Mouse (Mus musculus) neural tube, embryonic 12.5 days (tissue): ENCODE results near the gene Ano4. TPM values are rescaled to one million over a fixed set of nuclear protein-coding genes. Genes with fewer than 3 reads are reported as not detected.

ENCODE experiments used
- ATAC-seq: fragments of 200-750 bp; cut with Nextera tagmentation; 2 replicates; pipeline ENCODE4 v1.8.0; 2017; ENCODE audit warnings: low read depth, mild to moderate bottlenecking, moderate TSS enrichment, moderate library complexity; ENCODE audit not compliant: low FRiP score
- H3K27ac ChIP-seq: fragments of 300-500 bp; sonication (generic); 2 replicates; pipeline ENCODE4 v1.5.1; 2016
- H3K27me3 ChIP-seq: fragments of 300-500 bp; sonication (generic); replicated peaks from 2 replicates; pipeline ENCODE4 v1.6.1; 2016; ENCODE audit warnings: mild to moderate bottlenecking
- H3K36me3 ChIP-seq: fragments of 300-500 bp; sonication (generic); 2 replicates; pipeline ENCODE4 v1.6.1; 2016; ENCODE audit warnings: mild to moderate bottlenecking
- H3K4me1 ChIP-seq: fragments of 300-500 bp; sonication (generic); 2 replicates; pipeline ENCODE4 v1.6.1; 2016
- H3K4me2 ChIP-seq: fragments of 300-500 bp; sonication (generic); replicated peaks from 2 replicates; pipeline ENCODE4 v1.6.1; 2016; ENCODE audit warnings: mild to moderate bottlenecking
- H3K4me3 ChIP-seq: fragments of 300-500 bp; sonication (generic); 2 replicates; pipeline ENCODE4 v1.5.1; 2016
- H3K9ac ChIP-seq: fragments of 300-500 bp; sonication (generic); 2 replicates; pipeline ENCODE4 v1.6.1; 2016; ENCODE audit warnings: mild to moderate bottlenecking
- H3K9me3 ChIP-seq: fragments of 300-500 bp; sonication (generic); 2 replicates; pipeline ENCODE4 v1.6.1; 2016; ENCODE audit warnings: mild to moderate bottlenecking
- WGBS: fragments of 180-500 bp; shearing (Covaris S2); methylation state at CpG from one replicate; pipeline ENCODE4 v1.1.7; 2016; 5-methylcytosine and 5-hydroxymethylcytosine counted together
- polyA plus RNA-seq: library from polyadenylated mRNA; unstranded; fragments of >200 nt; fragmentation: Nextera tagmentation; extraction: Ambion mirVana; gene quantifications from 2 replicates; pipeline ENCODE4 v1.2.1, GENCODE M21; 2016

The Ano4 gene
- polyA plus RNA-seq, 1 experiment from 2014 or later, result 4.4 TPM

GRCm38 (mm10) chr10:89267312-89267711, 77.2 kb downstream of the Ano4 start:
- Histone ChIP-seq H3K9me3 (no peaks in the 10 kb centered on the region), H3K4me3 (no peak overlapping the region), H3K4me1 (no peaks in the 10 kb centered on the region), H3K36me3 (no peaks in the 10 kb centered on the region), H3K27me3 (no peaks in the 10 kb centered on the region), H3K4me2 (no peak overlapping the region), H3K9ac (no peak overlapping the region), H3K27ac (no peak overlapping the region)
- WGBS, result 79% methylated on average over 3 of the region's 3 CpGs
- no peak for ATAC-seq

GRCm38 (mm10) chr10:89263396-89263795, 81.2 kb downstream of the Ano4 start:
- Histone ChIP-seq H3K4me2 (no peak overlapping the region), H3K9me3 (no peaks in the 10 kb centered on the region), H3K36me3 (no peaks in the 10 kb centered on the region), H3K4me1 (no peaks in the 10 kb centered on the region), H3K9ac (no peak overlapping the region), H3K27ac (no peak overlapping the region), H3K27me3 (no peaks in the 10 kb centered on the region), H3K4me3 (no peak overlapping the region)
- WGBS, result 83% methylated on average over 4 of the region's 4 CpGs
- ATAC-seq, result no peak

- Histone ChIP-seq H3K9me3 (no peaks in the 10 kb centered on the region), H3K36me3 (no peaks in the 10 kb centered on the region), H3K4me1 (peaks cover 14% of the 10 kb centered on the region), H3K4me3 (peak overlapping the region; percentile 49), H3K9ac (peak overlapping the region; percentile 54), H3K27me3 (no peaks in the 10 kb centered on the region), H3K27ac (peak overlapping the region; percentile 37), H3K4me2 (peak overlapping the region; percentile 85)
- WGBS, result 3% methylated on average over 16 of the region's 16 CpGs
- ATAC-seq, result peak; percentile 72
Measured at GRCm38 (mm10) chr10:89257457-89258381, 86.8 kb downstream of the Ano4 start.

GRCm38 (mm10) chr10:89256762-89257456, 87.7 kb downstream of the Ano4 start:
- H3K9ac ChIP-seq, result peak overlapping the region; percentile 54
- no peaks in the 10 kb centered on the region for H3K9me3 ChIP-seq
- H3K4me3 ChIP-seq, result peak overlapping the region; percentile 49
- peak overlapping the region; percentile 37; the same call in 1 of the 2 replicates for H3K27ac ChIP-seq
- H3K4me1 ChIP-seq, result peaks cover 14% of the 10 kb centered on the region
- no peaks in the 10 kb centered on the region for H3K36me3 ChIP-seq
- WGBS, result under 1% methylated on average over 17 of the region's 17 CpGs
- ATAC-seq, result peak; percentile 75
- H3K4me2 ChIP-seq, result peak overlapping the region; percentile 85
- no peaks in the 10 kb centered on the region for H3K27me3 ChIP-seq

GRCm38 (mm10) chr10:89254765-89255164, 89.8 kb downstream of the Ano4 start:
- Histone ChIP-seq H3K9ac (no peak overlapping the region), H3K36me3 (no peaks in the 10 kb centered on the region), H3K9me3 (no peaks in the 10 kb centered on the region), H3K4me3 (no peak overlapping the region), H3K27me3 (no peaks in the 10 kb centered on the region), H3K4me2 (no peak overlapping the region), H3K4me1 (peaks cover 14% of the 10 kb centered on the region), H3K27ac (no peak overlapping the region)
- no peak for ATAC-seq
- WGBS, result 44% methylated on average over 5 of the region's 5 CpGs

- H3K9ac ChIP-seq, result no peak overlapping the region
- no peaks in the 10 kb centered on the region for H3K27me3 ChIP-seq
- no peaks in the 10 kb centered on the region for H3K36me3 ChIP-seq
- peaks cover 14% of the 10 kb centered on the region for H3K4me1 ChIP-seq
- H3K27ac ChIP-seq, result no peak overlapping the region
- H3K9me3 ChIP-seq, result no peaks in the 10 kb centered on the region
- 75% methylated on average over 3 of the region's 3 CpGs for WGBS
- no peak overlapping the region for H3K4me3 ChIP-seq
- no peak for ATAC-seq
- no peak overlapping the region for H3K4me2 ChIP-seq
Measured at GRCm38 (mm10) chr10:89253799-89254198, 90.8 kb downstream of the Ano4 start.

- no peak overlapping the region for H3K9ac ChIP-seq
- no peak for ATAC-seq
- WGBS, result 83% methylated on average over 5 of the region's 5 CpGs
- H3K4me2 ChIP-seq, result no peak overlapping the region
- peaks cover 9% of the 10 kb centered on the region for H3K4me1 ChIP-seq
- H3K4me3 ChIP-seq, result no peak overlapping the region
- H3K9me3 ChIP-seq, result no peaks in the 10 kb centered on the region
- no peaks in the 10 kb centered on the region for H3K27me3 ChIP-seq
- no peaks in the 10 kb centered on the region for H3K36me3 ChIP-seq
- H3K27ac ChIP-seq, result no peak overlapping the region
Measured at GRCm38 (mm10) chr10:89252636-89253035, 91.9 kb downstream of the Ano4 start.

GRCm38 (mm10) chr10:89243808-89244207, 100.8 kb downstream of the Ano4 start:
- no peaks in the 10 kb centered on the region for H3K4me1 ChIP-seq
- H3K27me3 ChIP-seq, result no peaks in the 10 kb centered on the region
- H3K4me3 ChIP-seq, result no peak overlapping the region
- H3K9ac ChIP-seq, result no peak overlapping the region
- WGBS, result 92% methylated on average over 1 of the region's 1 CpGs
- no peak overlapping the region for H3K4me2 ChIP-seq
- no peaks in the 10 kb centered on the region for H3K36me3 ChIP-seq
- H3K9me3 ChIP-seq, result no peaks in the 10 kb centered on the region
- ATAC-seq, result no peak
- no peak overlapping the region for H3K27ac ChIP-seq

- H3K27ac ChIP-seq, result no peak overlapping the region
- WGBS, result 42% methylated on average over 7 of the region's 7 CpGs
- no peaks in the 10 kb centered on the region for H3K27me3 ChIP-seq
- no peak overlapping the region for H3K9ac ChIP-seq
- H3K4me1 ChIP-seq, result no peaks in the 10 kb centered on the region
- no peaks in the 10 kb centered on the region for H3K9me3 ChIP-seq
- H3K36me3 ChIP-seq, result no peaks in the 10 kb centered on the region
- no peak overlapping the region for H3K4me2 ChIP-seq
- no peak for ATAC-seq
- H3K4me3 ChIP-seq, result no peak overlapping the region
Measured at GRCm38 (mm10) chr10:89224524-89224923, 120.0 kb downstream of the Ano4 start.

- Histone ChIP-seq H3K9me3 (no peaks in the 10 kb centered on the region), H3K27ac (no peak overlapping the region), H3K9ac (no peak overlapping the region), H3K27me3 (no peaks in the 10 kb centered on the region), H3K4me2 (no peak overlapping the region), H3K36me3 (no peaks in the 10 kb centered on the region), H3K4me3 (no peak overlapping the region), H3K4me1 (no peaks in the 10 kb centered on the region)
- WGBS, result 80% methylated on average over 6 of the region's 6 CpGs
- ATAC-seq, result no peak
Measured at GRCm38 (mm10) chr10:89222284-89222989, 122.1 kb downstream of the Ano4 start.

- H3K9me3 ChIP-seq, result no peaks in the 10 kb centered on the region
- no peak for ATAC-seq
- no peak overlapping the region for H3K9ac ChIP-seq
- H3K4me2 ChIP-seq, result no peak overlapping the region
- H3K27ac ChIP-seq, result no peak overlapping the region
- no peaks in the 10 kb centered on the region for H3K36me3 ChIP-seq
- no peaks in the 10 kb centered on the region for H3K4me1 ChIP-seq
- WGBS, result 83% methylated on average over 6 of the region's 6 CpGs
- H3K4me3 ChIP-seq, result no peak overlapping the region
- H3K27me3 ChIP-seq, result no peaks in the 10 kb centered on the region
Measured at GRCm38 (mm10) chr10:89216078-89216477, 128.5 kb downstream of the Ano4 start.

GRCm38 (mm10) chr10:89205858-89206257, 138.7 kb downstream of the Ano4 start:
- Histone ChIP-seq H3K4me2 (no peak overlapping the region), H3K9ac (no peak overlapping the region), H3K4me1 (no peaks in the 10 kb centered on the region), H3K9me3 (no peaks in the 10 kb centered on the region), H3K27me3 (no peaks in the 10 kb centered on the region), H3K27ac (no peak overlapping the region), H3K4me3 (no peak overlapping the region), H3K36me3 (no peaks in the 10 kb centered on the region)
- ATAC-seq, result 0 out of 2 replicates have a peak, but pooled peaks have one; percentile 25
- WGBS, result 49% methylated on average over 2 of the region's 2 CpGs
